Mouse (Mus musculus): ENCODE results near the gene BC048679. TPM values are rescaled to one million over a fixed set of nuclear protein-coding genes. Genes with fewer than 3 reads are reported as not detected.

The BC048679 gene
- polyA plus RNA-seq, 1 experiment from 2014 or later, result 0.39 TPM

GRCm38 (mm10) chr7:81464116-81464515 is 34.0 kb downstream of the BC048679 start:
- H3K36me3 ChIP-seq, result peaks cover 14% of the 10 kb centered on the region; the same call in 1 of the 2 replicates
- no peak overlapping the region for H3K4me3 ChIP-seq
- H3K4me1 ChIP-seq (replicated peaks), result no peaks in the 10 kb centered on the region
- WGBS, result 9% methylated on average over 4 of the region's 4 CpGs
- peak; percentile 44 for DNase-seq (ENCODE audit: low spot score)
- no peak overlapping the region for H3K27ac ChIP-seq
- peaks cover 38% of the 10 kb centered on the region for H3K27me3 ChIP-seq (ENCODE audit: insufficient read depth, poor library complexity, severe bottlenecking)
- no peaks in the 10 kb centered on the region for H3K9me3 ChIP-seq

DNA sequence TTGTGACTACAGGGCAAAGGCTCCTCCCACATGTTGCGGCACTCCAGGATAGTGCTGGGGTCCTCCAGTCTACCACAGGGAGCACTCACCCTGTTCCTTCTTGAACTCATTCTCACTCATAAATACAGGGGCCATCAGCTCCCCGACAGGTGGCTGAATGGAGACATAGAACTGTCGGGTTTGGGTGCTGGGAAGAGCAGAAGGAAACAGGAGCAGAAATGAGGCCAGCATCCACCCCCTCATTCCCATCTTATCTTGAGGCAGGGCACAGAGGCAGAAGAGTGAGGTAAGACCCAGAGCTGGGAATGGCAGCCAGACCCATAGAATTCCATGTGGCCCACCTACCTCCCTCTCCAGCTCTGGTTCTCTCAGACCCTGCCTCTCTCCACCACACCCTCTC is 35.3 kb downstream of the BC048679 start:
- Histone ChIP-seq H3K27me3 (ENCODE audit: insufficient read depth, poor library complexity, severe bottlenecking) (peaks cover 47% of the 10 kb centered on the region), H3K4me1 (replicated peaks) (no peaks in the 10 kb centered on the region), H3K9me3 (no peaks in the 10 kb centered on the region), H3K36me3 (peaks cover 14% of the 10 kb centered on the region; the same call in 1 of the 2 replicates), H3K4me3 (no peak overlapping the region), H3K27ac (no peak overlapping the region)
- no peak for DNase-seq (ENCODE audit: low spot score)
- WGBS, result 80% methylated on average over 3 of the region's 3 CpGs

- Histone ChIP-seq H3K4me1 (replicated peaks) (peaks cover 27% of the 10 kb centered on the region), H3K36me3 (no peaks in the 10 kb centered on the region), H3K9me3 (no peaks in the 10 kb centered on the region), H3K4me3 (peak within 1 kb of the TSS; percentile 59), H3K27ac (peak within 1 kb of the TSS; percentile 73), H3K27me3 (ENCODE audit: insufficient read depth, poor library complexity, severe bottlenecking) (peaks cover 89% of the 10 kb centered on the region)
- DNase-seq (ENCODE audit: low spot score), result peak; percentile 50
- under 1% methylated on average over 28 of the region's 28 CpGs for WGBS
Measured at GRCm38 (mm10) chr7:81455155-81455651, 42.9 kb downstream of the BC048679 start, which contains the start of gene Cpeb1. Gene Cpeb1 (minus strand): TSS chr7:81455465.

DNA sequence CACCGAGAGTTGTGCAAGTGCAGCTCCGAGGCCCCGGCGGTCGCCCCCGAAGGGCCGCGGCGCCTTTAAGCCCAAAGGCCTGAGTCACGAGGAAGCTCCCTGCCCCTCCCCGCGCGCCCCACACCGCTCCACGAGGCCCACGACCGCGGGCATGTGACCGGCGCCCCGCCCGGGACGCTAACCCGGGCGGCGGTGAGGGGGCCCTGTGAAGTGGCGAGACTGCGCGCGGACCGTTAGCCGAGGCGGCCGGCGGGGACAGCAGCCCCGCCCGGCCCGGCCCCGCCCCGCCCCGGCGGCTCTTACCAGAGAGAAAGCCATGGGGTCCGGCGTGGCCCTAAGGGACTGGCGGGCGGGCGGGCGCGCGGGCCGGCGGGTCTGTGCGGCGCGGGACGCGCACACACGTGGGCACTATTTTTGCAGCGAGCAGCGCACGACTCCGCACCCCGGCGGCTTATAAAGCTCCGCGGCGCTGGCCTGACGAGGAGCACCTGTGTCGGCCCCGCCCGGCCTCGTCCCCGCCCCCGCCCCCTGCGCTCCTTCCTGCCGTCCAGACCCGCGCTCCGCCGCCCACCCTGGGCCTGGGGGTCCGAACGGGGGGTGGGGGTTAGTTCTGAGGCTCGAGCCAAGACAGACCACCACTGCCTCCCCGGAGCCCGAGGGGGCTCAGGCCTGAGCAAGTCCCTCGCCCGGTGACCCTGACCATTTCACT is 43.6 kb downstream of the BC048679 start:
- Histone ChIP-seq H3K4me3 (peak overlapping the region; percentile 59), H3K36me3 (no peaks in the 10 kb centered on the region), H3K27ac (peak overlapping the region; percentile 73), H3K9me3 (no peaks in the 10 kb centered on the region), H3K4me1 (replicated peaks) (peaks cover 27% of the 10 kb centered on the region), H3K27me3 (ENCODE audit: insufficient read depth, poor library complexity, severe bottlenecking) (peaks cover 89% of the 10 kb centered on the region)
- WGBS, result 1% methylated on average over 87 of the region's 87 CpGs
- peak; percentile 40 for DNase-seq (ENCODE audit: low spot score)

DNA sequence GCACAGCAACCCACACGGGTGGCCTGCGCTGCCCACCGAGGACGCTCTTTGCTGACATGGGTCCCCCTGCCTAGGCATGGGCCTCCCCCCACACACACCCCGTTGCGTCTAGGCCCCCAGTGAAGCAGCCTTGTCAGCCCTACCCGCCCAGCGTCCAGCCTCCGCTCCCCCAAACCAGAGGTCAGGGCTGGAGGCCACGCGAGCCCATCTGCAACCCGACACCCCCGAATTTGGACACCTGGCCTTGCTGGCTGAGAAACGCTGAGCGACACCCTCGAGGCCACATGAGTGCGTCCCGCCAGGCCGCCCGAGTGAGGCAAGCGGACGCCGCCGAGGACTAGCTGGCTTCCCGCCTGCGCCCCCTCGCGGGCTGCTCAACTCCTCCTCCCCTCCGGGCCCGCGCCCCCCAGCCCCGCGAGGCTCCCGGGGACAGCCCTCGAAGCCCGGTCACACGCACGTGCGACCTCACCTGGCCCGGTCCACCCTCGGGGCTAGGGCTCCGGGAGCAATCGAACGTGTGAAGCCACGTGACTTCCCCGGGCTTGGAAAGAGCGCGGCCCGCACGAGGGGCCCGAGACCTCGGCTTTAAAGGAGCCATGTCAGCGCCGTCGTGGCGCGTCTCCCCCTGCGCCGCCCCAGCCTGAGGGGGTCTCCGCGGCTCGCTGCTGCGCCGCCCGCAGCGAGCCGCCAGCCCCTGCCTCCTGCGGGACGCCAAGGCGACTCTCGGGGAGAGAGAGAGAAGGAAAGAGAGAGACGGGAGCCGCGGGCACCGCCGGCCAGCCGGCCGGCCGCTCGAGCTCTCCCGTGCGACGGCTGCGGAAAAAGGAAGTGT is 44.4 kb downstream of the BC048679 start:
- Histone ChIP-seq H3K4me1 (replicated peaks) (peaks cover 27% of the 10 kb centered on the region), H3K4me3 (peak overlapping the region; percentile 59), H3K9me3 (no peaks in the 10 kb centered on the region), H3K27me3 (ENCODE audit: insufficient read depth, poor library complexity, severe bottlenecking) (peaks cover 89% of the 10 kb centered on the region), H3K36me3 (no peaks in the 10 kb centered on the region), H3K27ac (peak overlapping the region; percentile 73; the same call in 1 of the 2 replicates)
- 5% methylated on average over 84 of the region's 84 CpGs for WGBS
- peak; percentile 63 for DNase-seq (ENCODE audit: low spot score)

DNA sequence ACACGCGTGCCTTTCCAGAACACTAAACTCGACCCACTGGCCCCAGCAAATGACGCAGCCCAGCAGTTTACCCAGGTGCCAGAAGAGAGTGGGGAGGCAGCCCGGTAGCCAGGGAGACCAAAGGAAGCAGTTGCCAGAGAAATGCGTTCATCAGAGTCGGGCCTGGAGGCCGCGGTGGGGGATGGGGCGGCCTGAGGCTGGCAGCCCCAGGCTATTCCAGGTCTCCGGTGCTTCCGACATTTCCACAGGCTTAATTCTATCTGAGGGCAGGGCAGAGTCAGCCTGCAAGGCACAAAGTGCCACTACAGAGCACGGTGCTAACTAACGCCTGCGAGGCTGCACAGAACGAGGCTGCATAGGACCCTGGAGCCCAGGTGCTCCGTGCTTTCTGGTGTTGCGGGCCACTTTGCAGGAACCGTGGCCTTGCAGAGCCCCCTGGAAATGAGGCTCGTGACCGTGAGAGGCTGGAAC is 45.1 kb downstream of the BC048679 start:
- H3K27me3 ChIP-seq (ENCODE audit: insufficient read depth, poor library complexity, severe bottlenecking), result peaks cover 82% of the 10 kb centered on the region
- H3K36me3 ChIP-seq, result no peaks in the 10 kb centered on the region
- 3% methylated on average over 21 of the region's 21 CpGs for WGBS
- peaks cover 27% of the 10 kb centered on the region for H3K4me1 ChIP-seq (replicated peaks)
- H3K4me3 ChIP-seq, result peak overlapping the region; percentile 59
- peak; percentile 48 for DNase-seq (ENCODE audit: low spot score)
- H3K27ac ChIP-seq, result peak overlapping the region; percentile 59; the same call in 1 of the 2 replicates
- H3K9me3 ChIP-seq, result no peaks in the 10 kb centered on the region

MicroRNAs encoded within 50 kb of the gene (microRNA counts, 519-probe panel; counts per million panel counts)
- microRNA mmu-miR-1839-3p, result 1,255 counts per million, percentile 77 among the panel's probes with 10 or more counts
- 2,082 counts per million, percentile 78 among the panel's probes with 10 or more counts for microRNA mmu-miR-1839-5p

Other genes with a start within 250 kb of the BC048679 start
- gene Rps17, start 153.0 kb downstream of the BC048679 start, polyA plus RNA-seq (2016; fragmentation: Nextera tagmentation; extraction: Ambion mirVana), result 1,093 and 1,176 TPM in 2 replicates
- 1.3 and 1.9 TPM in 2 replicates for gene Cpeb1, start 42.8 kb downstream of the BC048679 start, polyA plus RNA-seq (2016; fragmentation: Nextera tagmentation; extraction: Ambion mirVana)
- gene Ap3b2, start 4.4 kb downstream of the BC048679 start, polyA plus RNA-seq (2016; fragmentation: Nextera tagmentation; extraction: Ambion mirVana), result 20.6 and 44.7 TPM in 2 replicates
- 0.07 and 0.54 TPM in 2 replicates for gene Fsd2, start 68.7 kb upstream of the BC048679 start, polyA plus RNA-seq (2016; fragmentation: Nextera tagmentation; extraction: Ambion mirVana)
- gene Whamm, start 73.0 kb upstream of the BC048679 start, polyA plus RNA-seq (2016; fragmentation: Nextera tagmentation; extraction: Ambion mirVana), result 2.9 and 4.2 TPM in 2 replicates
- gene Homer2, start 209.2 kb upstream of the BC048679 start, polyA plus RNA-seq (2016; fragmentation: Nextera tagmentation; extraction: Ambion mirVana), result 14.7 and 18.5 TPM in 2 replicates

All from hindbrain, embryonic 10.5 days (tissue).